Mouse (Mus musculus): Measurements from ENCODE around the gene 4933430I17Rik. TPM values are rescaled to one million over a fixed set of nuclear protein-coding genes. Genes with fewer than 3 reads are reported as not detected.

4933430I17Rik gene
- total and polyA plus RNA-seq, 3 experiments: 0.12 to 0.43 TPM; not detected in 1

DNA sequence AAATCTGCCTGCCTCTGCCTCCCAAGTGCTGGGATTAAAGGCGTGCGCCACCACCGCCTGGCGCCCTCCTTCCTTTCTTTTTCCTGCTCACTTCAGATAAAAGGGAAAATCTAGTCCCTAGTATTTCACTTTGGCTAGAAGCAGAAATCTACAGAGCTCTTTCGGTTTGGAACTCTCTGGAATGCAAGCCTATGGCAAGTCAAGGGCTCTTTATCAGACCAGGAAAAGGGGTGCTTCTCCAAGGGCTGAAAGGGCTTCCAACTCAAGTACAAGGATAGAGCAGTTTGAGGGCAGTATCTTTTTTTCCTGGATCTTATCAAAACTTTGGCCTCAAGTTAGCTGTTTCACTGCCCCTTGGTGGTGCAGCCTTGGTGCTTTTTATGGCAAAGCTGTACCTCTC lies 44.4 kb downstream of the 4933430I17Rik start:
- TF ChIP-seq MAZ (IDR thresholded peaks at IDR 0.05; ENCODE audit: low read depth, low read length): no peak
- TF ChIP-seq RAD21 (IDR thresholded peaks at IDR 0.05; ENCODE audit: low read depth, low read length): no peak
- TF ChIP-seq HCFC1 (IDR thresholded peaks at IDR 0.05; ENCODE audit: low read depth, low read length): no peak
- TF ChIP-seq MXI1 (IDR thresholded peaks at IDR 0.05; ENCODE audit: low read depth, low read length): no peak
- TF ChIP-seq MAX (IDR thresholded peaks at IDR 0.05; ENCODE audit: low read length): no peak
- no peak for TF ChIP-seq ELF1 (IDR thresholded peaks at IDR 0.05; ENCODE audit: low read depth, low read length)
- no peak for TF ChIP-seq CTCF (IDR thresholded peaks at IDR 0.05 in 2 of 3, conservative IDR thresholded peaks at IDR 0.05 in 1 of 3; ENCODE audit: control insufficient read depth in 1 of 3, insufficient read depth in 1 of 3, low read depth in 2 of 3, low read length in 3 of 3, poor library complexity in 1 of 3, severe bottlenecking in 1 of 3)
- no peak for TF ChIP-seq ZNF384 (IDR thresholded peaks at IDR 0.05; ENCODE audit: low read depth, low read length)
- no peak for TF ChIP-seq USF1 (IDR thresholded peaks at IDR 0.05; ENCODE audit: low read depth, low read length)
- no peak for TF ChIP-seq ZKSCAN1 (IDR thresholded peaks at IDR 0.05; ENCODE audit: low read depth, low read length)
- no peak for TF ChIP-seq ETS1 (IDR thresholded peaks at IDR 0.05; ENCODE audit: low read depth, low read length)
- no peak for TF ChIP-seq E2F4 (IDR thresholded peaks at IDR 0.05; ENCODE audit: borderline replicate concordance, low read depth, low read length)
- TF ChIP-seq GABPA (IDR thresholded peaks at IDR 0.05; ENCODE audit: low read depth, low read length): no peak
- no peak for TF ChIP-seq EP300 (IDR thresholded peaks at IDR 0.05; ENCODE audit: low read depth in 1 of 2, low read length in 2 of 2)
- no peak for TF ChIP-seq CHD2 (IDR thresholded peaks at IDR 0.05; ENCODE audit: low read length)
- no peak for TF ChIP-seq TBP (IDR thresholded peaks at IDR 0.05; ENCODE audit: low read depth, low read length)
- no peak for TF ChIP-seq MAFK (IDR thresholded peaks at IDR 0.05; ENCODE audit: borderline replicate concordance, low read depth, low read length)
- H3K36me3 ChIP-seq (ENCODE audit: control insufficient read depth in 1 of 2, insufficient read depth in 2 of 2, low read length in 2 of 2): no peaks in the 10 kb centered on the region
- no peaks in the 10 kb centered on the region for H3K4me1 ChIP-seq (ENCODE audit: control insufficient read depth in 1 of 2, insufficient read depth in 2 of 2, low read length in 2 of 2)
- DNase-seq (ENCODE audit: low read depth, low spot score): no peak
- H3K27ac ChIP-seq (ENCODE audit: control insufficient read depth, low read depth, low read length): no peak overlapping the region
- H3K4me3 ChIP-seq (ENCODE audit: control insufficient read depth in 1 of 2, insufficient read depth in 1 of 2, low read depth in 2 of 2, low read length in 2 of 2): no peak overlapping the region
- H3K9me3 ChIP-seq (replicated peaks; ENCODE audit: insufficient read depth, low read length): no peaks in the 10 kb centered on the region
- H3K9ac ChIP-seq (ENCODE audit: control insufficient read depth, low read depth, low read length, poor library complexity, severe bottlenecking): no peak overlapping the region
- H3K27me3 ChIP-seq (ENCODE audit: control insufficient read depth in 1 of 2, insufficient read depth in 2 of 2, low read length in 2 of 2): no peaks in the 10 kb centered on the region
- H3K79me2 ChIP-seq (ENCODE audit: control insufficient read depth, insufficient read depth, low read length, poor library complexity): no peaks in the 10 kb centered on the region

DNA sequence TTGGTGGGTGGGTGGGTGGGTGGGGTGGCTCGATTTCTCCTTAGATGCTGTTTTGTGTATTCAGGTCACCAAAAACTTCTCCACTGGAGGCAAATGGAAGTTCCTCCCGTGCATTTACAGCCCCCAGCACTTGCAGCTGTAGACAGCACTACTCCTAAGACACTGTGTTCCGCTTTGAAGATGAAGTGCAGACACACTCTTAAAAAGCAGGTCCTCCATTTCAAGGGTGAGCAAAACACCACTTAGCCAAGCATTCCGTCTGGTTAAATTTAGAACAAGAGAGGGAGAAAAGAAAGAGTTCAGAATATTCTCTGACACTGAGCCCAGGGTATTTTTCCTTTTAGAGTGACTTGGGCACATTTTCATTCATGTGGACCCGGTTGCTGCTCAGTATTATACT lies 44.9 kb downstream of the 4933430I17Rik start:
- H3K9ac ChIP-seq (ENCODE audit: control insufficient read depth, low read depth, low read length, poor library complexity, severe bottlenecking): no peak overlapping the region
- no peaks in the 10 kb centered on the region for H3K27me3 ChIP-seq (ENCODE audit: control insufficient read depth in 1 of 2, insufficient read depth in 2 of 2, low read length in 2 of 2)
- no peaks in the 10 kb centered on the region for H3K79me2 ChIP-seq (ENCODE audit: control insufficient read depth, insufficient read depth, low read length, poor library complexity)
- no peaks in the 10 kb centered on the region for H3K4me1 ChIP-seq (ENCODE audit: control insufficient read depth in 1 of 2, insufficient read depth in 2 of 2, low read length in 2 of 2)
- TF ChIP-seq GATA1 (IDR thresholded peaks at IDR 0.05; ENCODE audit: low read depth, low read length): no peak
- no peak overlapping the region for H3K4me3 ChIP-seq (ENCODE audit: control insufficient read depth in 1 of 2, insufficient read depth in 1 of 2, low read depth in 2 of 2, low read length in 2 of 2)
- DNase-seq (ENCODE audit: low read depth, low spot score): no peak
- no peaks in the 10 kb centered on the region for H3K9me3 ChIP-seq (replicated peaks; ENCODE audit: insufficient read depth, low read length)
- no peak overlapping the region for H3K27ac ChIP-seq (ENCODE audit: control insufficient read depth, low read depth, low read length)
- H3K36me3 ChIP-seq (ENCODE audit: control insufficient read depth in 1 of 2, insufficient read depth in 2 of 2, low read length in 2 of 2): no peaks in the 10 kb centered on the region

Measured in MEL (cell line).